Mouse (Mus musculus) forebrain, postnatal 0 days (tissue): ENCODE measurements at regions not wholly inside any gene's neighbourhood (a gene's known extent, or its start where the extent isn't known, plus 50 kb on each side); places are given as distances from the start of the nearest gene placed in this dataset.

ENCODE experiments used
- ATAC-seq: fragments of 200-750 bp; cut with Nextera tagmentation; 2 replicates; pipeline ENCODE4 v1.8.0; 2017; ENCODE audit warnings: mild to moderate bottlenecking, moderate library complexity
- DNase-seq: peaks from one replicate; pipeline ENCODE4 v3.0.0-alpha.2; 2015
- H3K27ac ChIP-seq: fragments of 300-500 bp; sonication (generic); 2 replicates; pipeline ENCODE4 v1.5.1; 2014; ENCODE audit warnings: low read depth, mild to moderate bottlenecking, antibody characterized with exemption, low read length, moderate library complexity, mixed read lengths
- H3K27me3 ChIP-seq: fragments of 300-500 bp; sonication (generic); 2 replicates; pipeline ENCODE4 v1.6.1; 2014; ENCODE audit warnings: mild to moderate bottlenecking, low read length, mixed read lengths; ENCODE audit not compliant: insufficient read depth
- H3K36me3 ChIP-seq: fragments of 300-500 bp; sonication (generic); 2 replicates; pipeline ENCODE4 v1.6.1; 2014; ENCODE audit warnings: mild to moderate bottlenecking, moderate library complexity; ENCODE audit not compliant: insufficient read depth
- H3K4me1 ChIP-seq: fragments of 300-500 bp; sonication (generic); 2 replicates; pipeline ENCODE4 v1.6.1; 2014; ENCODE audit warnings: antibody characterized with exemption; ENCODE audit not compliant: insufficient read depth
- H3K4me2 ChIP-seq: fragments of 300-500 bp; sonication (generic); 2 replicates; pipeline ENCODE4 v1.6.1; 2014; ENCODE audit warnings: low read depth, mild to moderate bottlenecking, moderate library complexity
- H3K4me3 ChIP-seq: fragments of 300-500 bp; sonication (generic); 2 replicates; pipeline ENCODE4 v1.5.1; 2014; ENCODE audit warnings: low read depth, low read length, mixed read lengths
- H3K9ac ChIP-seq: fragments of 300-500 bp; sonication (generic); 2 replicates; pipeline ENCODE4 v1.6.1; 2014; ENCODE audit warnings: mild to moderate bottlenecking
- H3K9me3 ChIP-seq: fragments of 300-500 bp; sonication (generic); 2 replicates; pipeline ENCODE4 v1.6.1; 2016; ENCODE audit warnings: low read length
- CTCF ChIP-seq: sonication (generic); IDR thresholded peaks from 2 replicates; pipeline ENCODE4 v1.5.1; 2016; ENCODE audit warnings: antibody characterized with exemption, control low read depth, low read depth
- WGBS: fragments of 180-500 bp; shearing (Covaris S2); extraction: QIAGEN DNeasy Blood & Tissue Kit; methylation state at CpG from one replicate; pipeline ENCODE4 v1.1.7; 2014; 5-methylcytosine and 5-hydroxymethylcytosine counted together

DNA sequence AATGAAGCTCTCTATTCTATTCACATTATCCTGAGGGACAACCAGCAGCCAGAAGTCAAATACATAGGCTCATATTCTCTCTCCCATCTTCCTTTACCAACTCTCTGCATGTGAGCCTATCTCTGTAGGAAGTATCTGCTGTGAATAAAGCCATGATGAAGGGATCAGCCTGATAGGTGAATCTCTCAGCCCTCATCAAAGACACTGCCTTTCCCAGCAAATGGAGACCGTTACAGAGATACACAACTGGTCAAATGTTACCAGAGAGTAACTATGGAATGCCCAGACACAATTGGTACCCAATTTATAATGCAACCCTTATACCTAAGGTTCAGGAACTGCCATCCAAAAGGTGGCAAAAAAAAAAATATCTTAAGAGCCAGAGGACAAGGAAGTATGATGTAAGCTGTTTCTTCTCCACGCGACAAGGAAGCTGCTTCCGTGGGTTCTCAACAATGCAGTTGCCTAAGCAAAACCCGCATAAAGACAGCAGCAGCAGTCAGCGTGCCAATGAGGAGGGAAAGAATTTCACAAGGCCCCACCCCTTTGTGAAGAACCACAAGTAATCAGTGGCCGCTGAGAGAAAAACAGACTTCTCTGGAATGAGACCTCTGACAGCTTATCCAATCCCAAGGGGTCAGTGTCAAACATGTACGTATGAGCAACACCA, 248.9 kb downstream of the Dhx15 start:
- H3K27me3 ChIP-seq = no peaks in the 10 kb centered on the region
- no peak for DNase-seq
- no peaks in the 10 kb centered on the region for H3K36me3 ChIP-seq
- H3K4me3 ChIP-seq = no peak overlapping the region
- H3K4me1 ChIP-seq = no peaks in the 10 kb centered on the region
- H3K4me2 ChIP-seq = no peak overlapping the region
- no peaks in the 10 kb centered on the region for H3K9me3 ChIP-seq
- H3K9ac ChIP-seq = no peak overlapping the region
- H3K27ac ChIP-seq = no peak overlapping the region
- no peak for TF ChIP-seq CTCF
- ATAC-seq = no peak
- 65% methylated on average over 8 of the region's 8 CpGs for WGBS

DNA sequence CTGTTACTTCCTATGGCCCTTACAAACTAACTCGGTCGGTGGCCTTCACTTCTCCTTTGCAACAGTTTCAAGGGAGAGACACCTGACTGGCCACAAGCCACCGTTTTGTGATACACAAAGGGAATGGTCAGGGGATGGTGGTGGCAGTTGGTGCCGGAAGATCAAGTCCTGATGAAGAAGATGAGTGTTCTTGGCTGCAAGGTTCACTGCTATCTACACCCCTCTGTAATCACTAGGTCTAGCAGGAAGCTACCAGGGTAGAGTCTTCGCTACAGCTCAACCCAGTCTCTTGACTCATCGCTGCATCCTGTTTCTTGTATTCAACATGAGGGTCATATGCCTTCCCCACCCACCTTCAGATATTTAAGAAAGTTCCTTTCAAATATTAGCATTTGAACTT, 251.5 kb downstream of the Dhx15 start:
- TF ChIP-seq CTCF = no peak
- H3K9ac ChIP-seq = no peak overlapping the region
- H3K27ac ChIP-seq = no peak overlapping the region
- DNase-seq = no peak
- H3K4me2 ChIP-seq = no peak overlapping the region
- H3K36me3 ChIP-seq = no peaks in the 10 kb centered on the region
- no peak overlapping the region for H3K4me3 ChIP-seq
- no peaks in the 10 kb centered on the region for H3K9me3 ChIP-seq
- no peaks in the 10 kb centered on the region for H3K27me3 ChIP-seq
- ATAC-seq = no peak
- WGBS = 92% methylated on average over 6 of the region's 6 CpGs
- H3K4me1 ChIP-seq = no peaks in the 10 kb centered on the region

GRCm38 (mm10) chr5:51937320-51937719, 253.0 kb downstream of the Dhx15 start:
- Histone ChIP-seq H3K4me1 (no peaks in the 10 kb centered on the region), H3K4me3 (no peak overlapping the region), H3K4me2 (no peak overlapping the region), H3K36me3 (no peaks in the 10 kb centered on the region), H3K27me3 (no peaks in the 10 kb centered on the region), H3K27ac (no peak overlapping the region), H3K9ac (no peak overlapping the region), H3K9me3 (no peaks in the 10 kb centered on the region)
- ATAC-seq = no peak
- 87% methylated on average over 6 of the region's 6 CpGs for WGBS
- DNase-seq = no peak
- TF ChIP-seq CTCF = no peak

GRCm38 (mm10) chr5:51935391-51936354, 254.6 kb downstream of the Dhx15 start:
- no peaks in the 10 kb centered on the region for H3K9me3 ChIP-seq
- H3K4me3 ChIP-seq = no peak overlapping the region
- 58% methylated on average over 17 of the region's 17 CpGs for WGBS
- ATAC-seq (no peak), DNase-seq (no peak)
- no peaks in the 10 kb centered on the region for H3K36me3 ChIP-seq
- no peak overlapping the region for H3K9ac ChIP-seq
- H3K27ac ChIP-seq = no peak overlapping the region
- no peaks in the 10 kb centered on the region for H3K27me3 ChIP-seq
- no peak overlapping the region for H3K4me2 ChIP-seq
- no peak for TF ChIP-seq CTCF
- H3K4me1 ChIP-seq = no peaks in the 10 kb centered on the region

DNA sequence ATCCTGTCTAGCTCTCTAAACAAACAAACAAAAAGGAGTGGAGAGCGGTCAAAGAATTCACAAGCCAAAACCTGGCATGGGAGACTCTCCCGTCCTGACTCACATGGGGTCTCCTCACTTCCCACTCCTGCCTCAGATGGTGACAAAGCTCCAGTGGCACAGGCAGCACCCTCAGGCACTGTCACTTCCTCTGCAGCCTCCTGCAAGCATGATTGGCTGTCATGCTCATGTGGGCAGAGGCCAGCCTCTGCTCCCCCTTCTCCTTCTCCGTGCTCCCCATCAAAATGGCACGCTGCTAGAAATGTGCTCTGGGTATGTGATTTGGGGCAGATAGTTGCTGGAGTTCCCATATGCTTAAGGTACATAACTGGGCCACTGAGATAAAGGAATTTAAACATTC, 255.4 kb downstream of the Dhx15 start:
- Histone ChIP-seq H3K27ac (no peak overlapping the region), H3K36me3 (no peaks in the 10 kb centered on the region), H3K9ac (no peak overlapping the region), H3K9me3 (no peaks in the 10 kb centered on the region), H3K4me1 (no peaks in the 10 kb centered on the region), H3K4me2 (no peak overlapping the region), H3K4me3 (no peak overlapping the region), H3K27me3 (no peaks in the 10 kb centered on the region)
- ATAC-seq = no peak
- 86% methylated on average over 4 of the region's 4 CpGs for WGBS
- no peak for TF ChIP-seq CTCF
- no peak for DNase-seq

GRCm38 (mm10) chr5:51933331-51933730, 257.0 kb downstream of the Dhx15 start:
- H3K9ac ChIP-seq = no peak overlapping the region
- H3K27me3 ChIP-seq = no peaks in the 10 kb centered on the region
- no peaks in the 10 kb centered on the region for H3K36me3 ChIP-seq
- no peak overlapping the region for H3K4me3 ChIP-seq
- no peak for TF ChIP-seq CTCF
- ATAC-seq (no peak), DNase-seq (no peak)
- 59% methylated on average over 1 of the region's 1 CpGs for WGBS
- H3K9me3 ChIP-seq = no peaks in the 10 kb centered on the region
- no peaks in the 10 kb centered on the region for H3K4me1 ChIP-seq
- H3K27ac ChIP-seq = no peak overlapping the region
- no peak overlapping the region for H3K4me2 ChIP-seq

- no peaks in the 10 kb centered on the region for H3K9me3 ChIP-seq
- H3K27me3 ChIP-seq = no peaks in the 10 kb centered on the region
- no peaks in the 10 kb centered on the region for H3K4me1 ChIP-seq
- H3K27ac ChIP-seq = no peak overlapping the region
- no peak for TF ChIP-seq CTCF
- H3K4me3 ChIP-seq = no peak overlapping the region
- 70% methylated on average over 3 of the region's 3 CpGs for WGBS
- no peak overlapping the region for H3K9ac ChIP-seq
- ATAC-seq (no peak), DNase-seq (no peak)
- H3K4me2 ChIP-seq = no peak overlapping the region
- H3K36me3 ChIP-seq = no peaks in the 10 kb centered on the region
Observed at GRCm38 (mm10) chr5:51930416-51930815, 259.9 kb downstream of the Dhx15 start.
